Mouse (Mus musculus): ENCODE measurements at regions not wholly inside any gene's neighbourhood (a gene's known extent, or its start where the extent isn't known, plus 50 kb on each side); places are given as distances from the start of the nearest gene placed in this dataset.
"Not testable (repeated sequence)": the region's sequence is repeated elsewhere in the genome, so short reads cannot be mapped to it uniquely, and the experiment has no call there.

GRCm38 (mm10) chr2:43072964-43073619 lies 419.7 kb upstream of the Lrp1b start:
- intact Hi-C loops (cut with DNase I) = no loop called here
- peak in 1 of 2 experiments; percentile 1 for DNase-seq (ENCODE audit: low spot score in 2 of 2)

GRCm38 (mm10) chr2:43097560-43098233 lies 444.3 kb upstream of the Lrp1b start:
- intact Hi-C loops (cut with DNase I) = no loop called here
- DNase-seq (ENCODE audit: low spot score in 2 of 2) = peak; percentile 46 to 86

- intact Hi-C loops (cut with DNase I) = no loop called here
Measured at GRCm38 (mm10) chr2:43119862-43120261, 435.3 kb upstream of the Kynu start.

GRCm38 (mm10) chr2:43153574-43153973 lies 401.6 kb upstream of the Kynu start:
- DNase-seq (ENCODE audit: low spot score in 2 of 2) = no peak
- intact Hi-C loops (cut with DNase I) = no loop called here

More at GRCm38 (mm10) chr2:43119862-43120261, 435.3 kb upstream of the Kynu start:
- peak in 1 of 2 experiments; percentile 47 for DNase-seq (ENCODE audit: low spot score in 2 of 2)

GRCm38 (mm10) chr2:43182105-43182504 lies 373.0 kb upstream of the Kynu start:
- DNase-seq (ENCODE audit: low spot score in 2 of 2) = no peak
- intact Hi-C loops (cut with DNase I) = no loop called here

- DNase-seq (ENCODE audit: low spot score in 2 of 2); intact Hi-C loops (cut with DNase I): not testable (repeated sequence)
Measured at GRCm38 (mm10) chr2:43195531-43195930, 359.6 kb upstream of the Kynu start.

- peak; percentile 6 to 27 for DNase-seq (ENCODE audit: low spot score in 2 of 2)
- intact Hi-C loops (cut with DNase I) = no loop called here
Measured at GRCm38 (mm10) chr2:43208223-43208622, 346.9 kb upstream of the Kynu start.

GRCm38 (mm10) chr2:43213901-43214300 lies 341.2 kb upstream of the Kynu start:
- intact Hi-C loops (cut with DNase I) = no loop called here
- DNase-seq (ENCODE audit: low spot score in 2 of 2) = no peak

GRCm38 (mm10) chr2:43217119-43217518 lies 338.0 kb upstream of the Kynu start:
- intact Hi-C loops (cut with DNase I) = no loop called here
- no peak for DNase-seq (ENCODE audit: low spot score in 2 of 2)

GRCm38 (mm10) chr2:43222721-43223120 lies 332.4 kb upstream of the Kynu start:
- intact Hi-C loops (cut with DNase I) = no loop called here
- no peak for DNase-seq (ENCODE audit: low spot score in 2 of 2)

- intact Hi-C loops (cut with DNase I) = not testable (repeated sequence)
- peak in 1 of 2 experiments; percentile 52 for DNase-seq (ENCODE audit: low spot score in 2 of 2)
Measured at GRCm38 (mm10) chr2:43224728-43225127, 330.4 kb upstream of the Kynu start.

- DNase-seq (ENCODE audit: low spot score in 2 of 2) = no peak
- intact Hi-C loops (cut with DNase I) = no loop called here
Measured at GRCm38 (mm10) chr2:43246786-43247185, 308.3 kb upstream of the Kynu start.

GRCm38 (mm10) chr2:43248671-43249070 lies 306.5 kb upstream of the Kynu start:
- DNase-seq (ENCODE audit: low spot score in 2 of 2) = peak in 1 of 2 experiments; percentile 11
- intact Hi-C loops (cut with DNase I) = no loop called here

- no peak for DNase-seq (ENCODE audit: low spot score in 2 of 2)
- intact Hi-C loops (cut with DNase I) = no loop called here
Measured at GRCm38 (mm10) chr2:43254709-43255108, 300.4 kb upstream of the Kynu start.

GRCm38 (mm10) chr2:43270802-43271201 lies 284.3 kb upstream of the Kynu start:
- DNase-seq (ENCODE audit: low spot score in 2 of 2) = peak in 1 of 2 experiments; percentile 8
- intact Hi-C loops (cut with DNase I) = no loop called here

GRCm38 (mm10) chr2:43272080-43272479 lies 283.0 kb upstream of the Kynu start:
- intact Hi-C loops (cut with DNase I) = no loop called here
- no peak for DNase-seq (ENCODE audit: low spot score in 2 of 2)

GRCm38 (mm10) chr2:43274012-43274411 lies 281.1 kb upstream of the Kynu start:
- no peak for DNase-seq (ENCODE audit: low spot score in 2 of 2)
- intact Hi-C loops (cut with DNase I) = no loop called here

GRCm38 (mm10) chr2:43295801-43296200 lies 259.3 kb upstream of the Kynu start:
- intact Hi-C loops (cut with DNase I) = no loop called here
- no peak for DNase-seq (ENCODE audit: low spot score in 2 of 2)

- DNase-seq (ENCODE audit: low spot score in 2 of 2) = peak; percentile 31 to 90
- intact Hi-C loops (cut with DNase I) = no loop called here
Measured at GRCm38 (mm10) chr2:43323836-43324235, 231.3 kb upstream of the Kynu start.

- intact Hi-C loops (cut with DNase I) = no loop called here
- no peak for DNase-seq (ENCODE audit: low spot score in 2 of 2)
Measured at GRCm38 (mm10) chr2:43364301-43364700, 190.8 kb upstream of the Kynu start.

- no peak for DNase-seq (ENCODE audit: low spot score in 2 of 2)
- intact Hi-C loops (cut with DNase I) = no loop called here
Measured at GRCm38 (mm10) chr2:43365812-43366211, 189.3 kb upstream of the Kynu start.
